Mouse (Mus musculus) CH12.LX (cell line): ENCODE measurements at regions not wholly inside any gene's neighbourhood (a gene's known extent, or its start where the extent isn't known, plus 50 kb on each side); places are given as distances from the start of the nearest gene placed in this dataset.

ENCODE experiments used
- CTCF ChIP-seq, 2 experiments: IDR thresholded peaks in 1 of 2; conservative IDR thresholded peaks in 1 of 2; 2 replicates each; pipeline ENCODE4 v1.5.1; 2011 to 2012; ENCODE audit warnings: low read depth in 2 of 2, low read length in 2 of 2, improper control_type of control experiment in 1 of 2, inconsistent platforms in 1 of 2, mild to moderate bottlenecking in 1 of 2, moderate library complexity in 1 of 2
- E2F4 ChIP-seq: IDR thresholded peaks from 2 replicates; pipeline ENCODE4 v1.6.1; 2011; ENCODE audit warnings: low read depth, low read length, improper control_type of control experiment; ENCODE audit not compliant: insufficient replicate concordance
- ETS1 ChIP-seq: conservative IDR thresholded peaks from 2 replicates; pipeline ENCODE4 v1.6.1; 2012; ENCODE audit warnings: low read depth, mild to moderate bottlenecking, inconsistent platforms, low read length, improper control_type of control experiment, moderate library complexity
- HCFC1 ChIP-seq: IDR thresholded peaks from 2 replicates; pipeline ENCODE4 v1.6.1; 2012; ENCODE audit warnings: low read depth, mild to moderate bottlenecking, inconsistent platforms, low read length, improper control_type of control experiment
- NRF1 ChIP-seq: IDR thresholded peaks from 2 replicates; pipeline ENCODE4 v1.6.1; 2014; ENCODE audit warnings: low read depth, mild to moderate bottlenecking, inconsistent platforms, low read length, improper control_type of control experiment, moderate library complexity
- POLR2A ChIP-seq: IDR thresholded peaks from 2 replicates; pipeline ENCODE4 v1.6.1; 2011; ENCODE audit warnings: low read depth, mild to moderate bottlenecking, improper control_type of control experiment, low read length
- SMC3 ChIP-seq: IDR thresholded peaks from 2 replicates; pipeline ENCODE4 v1.6.1; 2011; ENCODE audit warnings: low read depth, low read length, improper control_type of control experiment
- TCF12 ChIP-seq: IDR thresholded peaks from 2 replicates; pipeline ENCODE4 v1.6.1; 2014; ENCODE audit warnings: low read depth, mild to moderate bottlenecking, inconsistent platforms, low read length, improper control_type of control experiment
- USF1 ChIP-seq: IDR thresholded peaks from 2 replicates; pipeline ENCODE4 v1.6.1; 2014; ENCODE audit warnings: low read depth, mild to moderate bottlenecking, inconsistent platforms, low read length, improper control_type of control experiment
- ZC3H11A ChIP-seq: IDR thresholded peaks from 2 replicates; pipeline ENCODE4 v1.6.1; 2012; ENCODE audit warnings: low read depth, mild to moderate bottlenecking, inconsistent platforms, low read length, improper control_type of control experiment
- ZMIZ1 ChIP-seq: IDR thresholded peaks from 2 replicates; pipeline ENCODE4 v1.6.1; 2012; ENCODE audit warnings: low read depth, mild to moderate bottlenecking, inconsistent platforms, low read length, improper control_type of control experiment

- TF ChIP-seq POLR2A (no peak), NRF1 (no peak), SMC3 (no peak), CTCF (conservative IDR thresholded peaks at IDR 0.05 in 1 of 2, IDR thresholded peaks at IDR 0.05 in 1 of 2; ENCODE audit: low read depth in 2 of 2, low read length in 2 of 2) (no peak), HCFC1 (no peak), ETS1 (no peak), ZMIZ1 (no peak), TCF12 (no peak), ZC3H11A (no peak), E2F4 (no peak), USF1 (no peak)
Observed at GRCm38 (mm10) chr17:81319605-81320004, 122.0 kb upstream of the Gm11096 start.
